Mouse (Mus musculus): ENCODE data around the gene Nckap5. TPM values are rescaled to one million over a fixed set of nuclear protein-coding genes. Genes with fewer than 3 reads are reported as not detected.

The Nckap5 gene
- total RNA-seq, 1 experiment = 0.18 TPM

DNA sequence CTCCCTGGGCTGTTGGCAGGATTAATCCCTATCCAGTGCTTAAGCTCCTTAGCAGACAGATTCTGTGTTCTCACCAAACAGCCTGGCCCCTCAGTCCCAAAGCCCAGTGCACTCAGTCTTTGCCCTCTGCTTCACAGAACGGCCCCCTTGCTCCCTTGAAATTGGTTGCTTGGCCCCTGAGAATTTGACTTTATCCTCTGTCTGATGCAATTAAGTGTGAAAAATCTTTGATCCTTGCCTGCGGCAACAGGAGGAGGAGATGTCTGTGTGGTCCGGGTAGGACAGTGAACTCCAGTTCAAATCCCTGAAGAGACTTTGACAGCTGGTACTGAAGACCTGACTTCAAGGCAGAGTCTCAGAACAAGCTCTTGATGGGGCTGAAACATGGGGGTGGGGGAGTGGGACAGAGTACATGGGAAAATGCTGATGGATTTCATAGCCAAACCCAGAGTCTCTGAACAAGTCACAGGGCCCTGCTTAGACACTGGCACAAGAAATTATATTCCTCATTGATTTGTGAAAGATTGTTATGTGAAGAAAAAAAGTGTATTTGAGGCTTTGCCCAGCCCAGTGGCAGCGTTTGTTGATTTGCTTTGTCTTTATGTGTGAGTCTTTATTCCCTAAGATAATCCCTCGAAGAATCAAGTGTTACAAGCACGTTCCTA, 65.0 kb downstream of the Nckap5 start:
- Histone ChIP-seq H3K4me1 (ENCODE audit: control insufficient read depth in 2 of 2, insufficient read depth in 2 of 2, low read length in 2 of 2, poor library complexity in 1 of 2) (no peaks in the 10 kb centered on the region), H3K36me3 (ENCODE audit: control insufficient read depth, insufficient read depth, low read length, poor library complexity, severe bottlenecking) (no peaks in the 10 kb centered on the region), H3K27ac (ENCODE audit: insufficient read depth, low read depth, low read length, poor library complexity, severe bottlenecking) (no peak overlapping the region), H3K9me3 (ENCODE audit: control insufficient read depth, insufficient read depth, low read depth, low read length) (no peaks in the 10 kb centered on the region), H3K4me3 (ENCODE audit: insufficient read depth in 1 of 2, low read depth in 1 of 2, low read length in 2 of 2, poor library complexity in 1 of 2, severe bottlenecking in 1 of 2) (no peak overlapping the region), H3K9ac (ENCODE audit: insufficient read depth, low read depth, low read length, poor library complexity, severe bottlenecking) (no peak overlapping the region)
- TF ChIP-seq ZNF384 (IDR thresholded peaks at IDR 0.05; ENCODE audit: low read depth, low read length) = no peak
- TF ChIP-seq ZC3H11A (IDR thresholded peaks at IDR 0.05; ENCODE audit: borderline replicate concordance, low read depth, low read length) = no peak
- TF ChIP-seq HCFC1 (IDR thresholded peaks at IDR 0.05; ENCODE audit: borderline replicate concordance, insufficient read depth, low read length) = no peak
- TF ChIP-seq CHD2 (IDR thresholded peaks at IDR 0.05; ENCODE audit: low read depth, low read length) = no peak
- no peak for TF ChIP-seq MAFK (IDR thresholded peaks at IDR 0.05; ENCODE audit: insufficient read depth, low read depth, low read length)
- no peak for DNase-seq (ENCODE audit: low read depth, low spot score)
- in situ Hi-C loops (cut with MboI; ENCODE audit: low sequenced_read_pairs in 2 of 2, unreplicated experiment in 2 of 2) = no loop called here

- no peaks in the 10 kb centered on the region for H3K9me3 ChIP-seq (ENCODE audit: control insufficient read depth, insufficient read depth, low read depth, low read length)
- H3K4me1 ChIP-seq (ENCODE audit: control insufficient read depth in 2 of 2, insufficient read depth in 2 of 2, low read length in 2 of 2, poor library complexity in 1 of 2) = no peaks in the 10 kb centered on the region
- no peak overlapping the region for H3K27ac ChIP-seq (ENCODE audit: insufficient read depth, low read depth, low read length, poor library complexity, severe bottlenecking)
- no peak overlapping the region for H3K9ac ChIP-seq (ENCODE audit: insufficient read depth, low read depth, low read length, poor library complexity, severe bottlenecking)
- DNase-seq (ENCODE audit: low read depth, low spot score) = no peak
- in situ Hi-C loops (cut with MboI; ENCODE audit: low sequenced_read_pairs in 2 of 2, unreplicated experiment in 2 of 2) = no loop called here
- TF ChIP-seq CHD2 (IDR thresholded peaks at IDR 0.05; ENCODE audit: low read depth, low read length) = no peak
- TF ChIP-seq HCFC1 (IDR thresholded peaks at IDR 0.05; ENCODE audit: borderline replicate concordance, insufficient read depth, low read length) = no peak
- TF ChIP-seq ZNF384 (IDR thresholded peaks at IDR 0.05; ENCODE audit: low read depth, low read length) = no peak
- no peak for TF ChIP-seq ZC3H11A (IDR thresholded peaks at IDR 0.05; ENCODE audit: borderline replicate concordance, low read depth, low read length)
- H3K4me3 ChIP-seq (ENCODE audit: insufficient read depth in 1 of 2, low read depth in 1 of 2, low read length in 2 of 2, poor library complexity in 1 of 2, severe bottlenecking in 1 of 2) = no peak overlapping the region
- no peaks in the 10 kb centered on the region for H3K36me3 ChIP-seq (ENCODE audit: control insufficient read depth, insufficient read depth, low read length, poor library complexity, severe bottlenecking)
These were observed 66.4 kb downstream of the Nckap5 start for GRCm38 (mm10) chr1:126764201-126764600.

GRCm38 (mm10) chr1:126763192-126763591, 67.4 kb downstream of the Nckap5 start:
- H3K27ac ChIP-seq (ENCODE audit: insufficient read depth, low read depth, low read length, poor library complexity, severe bottlenecking) = no peak overlapping the region
- no peaks in the 10 kb centered on the region for H3K4me1 ChIP-seq (ENCODE audit: control insufficient read depth in 2 of 2, insufficient read depth in 2 of 2, low read length in 2 of 2, poor library complexity in 1 of 2)

GRCm38 (mm10) chr1:126760386-126760785, 70.2 kb downstream of the Nckap5 start:
- TF ChIP-seq CHD2 (IDR thresholded peaks at IDR 0.05; ENCODE audit: low read depth, low read length) = no peak
- no peak for TF ChIP-seq ZC3H11A (IDR thresholded peaks at IDR 0.05; ENCODE audit: borderline replicate concordance, low read depth, low read length)
- TF ChIP-seq HCFC1 (IDR thresholded peaks at IDR 0.05; ENCODE audit: borderline replicate concordance, insufficient read depth, low read length) = no peak
- no peak for TF ChIP-seq ZNF384 (IDR thresholded peaks at IDR 0.05; ENCODE audit: low read depth, low read length)
- TF ChIP-seq MAFK (IDR thresholded peaks at IDR 0.05; ENCODE audit: insufficient read depth, low read depth, low read length) = no peak
- Histone ChIP-seq H3K27ac (ENCODE audit: insufficient read depth, low read depth, low read length, poor library complexity, severe bottlenecking) (no peak overlapping the region), H3K9ac (ENCODE audit: insufficient read depth, low read depth, low read length, poor library complexity, severe bottlenecking) (no peak overlapping the region), H3K4me1 (ENCODE audit: control insufficient read depth in 2 of 2, insufficient read depth in 2 of 2, low read length in 2 of 2, poor library complexity in 1 of 2) (no peaks in the 10 kb centered on the region), H3K36me3 (ENCODE audit: control insufficient read depth, insufficient read depth, low read length, poor library complexity, severe bottlenecking) (no peaks in the 10 kb centered on the region), H3K4me3 (ENCODE audit: insufficient read depth in 1 of 2, low read depth in 1 of 2, low read length in 2 of 2, poor library complexity in 1 of 2, severe bottlenecking in 1 of 2) (no peak overlapping the region), H3K9me3 (ENCODE audit: control insufficient read depth, insufficient read depth, low read depth, low read length) (no peaks in the 10 kb centered on the region)
- no peak for DNase-seq (ENCODE audit: low read depth, low spot score)
- in situ Hi-C loops (cut with MboI; ENCODE audit: low sequenced_read_pairs in 2 of 2, unreplicated experiment in 2 of 2) = no loop called here

More at GRCm38 (mm10) chr1:126763192-126763591, 67.4 kb downstream of the Nckap5 start:
- no peak overlapping the region for H3K4me3 ChIP-seq (ENCODE audit: insufficient read depth in 1 of 2, low read depth in 1 of 2, low read length in 2 of 2, poor library complexity in 1 of 2, severe bottlenecking in 1 of 2)
- DNase-seq (ENCODE audit: low read depth, low spot score) = no peak
- in situ Hi-C loops (cut with MboI; ENCODE audit: low sequenced_read_pairs in 2 of 2, unreplicated experiment in 2 of 2) = no loop called here
- H3K9ac ChIP-seq (ENCODE audit: insufficient read depth, low read depth, low read length, poor library complexity, severe bottlenecking) = no peak overlapping the region
- no peaks in the 10 kb centered on the region for H3K36me3 ChIP-seq (ENCODE audit: control insufficient read depth, insufficient read depth, low read length, poor library complexity, severe bottlenecking)
- H3K9me3 ChIP-seq (ENCODE audit: control insufficient read depth, insufficient read depth, low read depth, low read length) = no peaks in the 10 kb centered on the region
- TF ChIP-seq CHD2 (IDR thresholded peaks at IDR 0.05; ENCODE audit: low read depth, low read length) (no peak), ZC3H11A (IDR thresholded peaks at IDR 0.05; ENCODE audit: borderline replicate concordance, low read depth, low read length) (no peak), HCFC1 (IDR thresholded peaks at IDR 0.05; ENCODE audit: borderline replicate concordance, insufficient read depth, low read length) (no peak), ZNF384 (IDR thresholded peaks at IDR 0.05; ENCODE audit: low read depth, low read length) (no peak), MAFK (IDR thresholded peaks at IDR 0.05; ENCODE audit: insufficient read depth, low read depth, low read length) (no peak)

All from ES-E14 (cell line).